Mouse (Mus musculus) urinary bladder, postnatal 25 days (tissue): ENCODE data around the gene Thg1l.

ENCODE experiments used
- DNase-seq: peaks from one replicate; pipeline ENCODE4 v3.0.0; 2022; ENCODE audit warnings: low spot score

Thg1l gene

GRCm38 (mm10) chr11:45927456-45927855 is 27.8 kb downstream of the Thg1l start:
- DNase-seq = no peak

- peak; percentile 60 for DNase-seq
Measured at GRCm38 (mm10) chr11:45926640-45927082, 28.6 kb downstream of the Thg1l start.

- DNase-seq = no peak
Measured at GRCm38 (mm10) chr11:45925436-45925835, 29.9 kb downstream of the Thg1l start.

- DNase-seq = no peak
Measured at GRCm38 (mm10) chr11:45921480-45921898, 33.8 kb downstream of the Thg1l start.

GRCm38 (mm10) chr11:45921026-45921425 is 34.3 kb downstream of the Thg1l start:
- no peak for DNase-seq

- no peak for DNase-seq
Measured at GRCm38 (mm10) chr11:45918836-45919235, 36.5 kb downstream of the Thg1l start.

DNA sequence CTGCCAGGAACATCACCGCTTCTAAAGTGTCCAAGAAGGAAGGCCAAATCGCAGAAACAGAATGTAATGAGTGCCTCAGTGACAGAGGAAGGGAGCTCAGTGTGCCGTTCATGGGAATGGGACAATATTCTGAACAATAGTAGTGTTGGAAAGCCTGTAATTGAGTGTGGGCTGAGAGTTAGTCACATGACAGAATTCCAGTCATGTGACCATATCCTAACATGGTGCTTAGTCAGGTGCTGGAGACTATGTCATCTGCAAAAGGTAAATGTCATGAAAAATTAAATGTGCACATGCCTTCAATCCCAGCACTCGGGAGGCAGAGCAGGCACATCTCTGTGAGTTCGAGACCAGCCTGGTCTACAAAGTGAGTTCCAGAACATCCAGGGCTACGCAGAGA is 37.3 kb downstream of the Thg1l start:
- DNase-seq = no peak

GRCm38 (mm10) chr11:45916196-45916595 is 39.1 kb downstream of the Thg1l start:
- no peak for DNase-seq

GRCm38 (mm10) chr11:45910701-45911100 is 44.6 kb downstream of the Thg1l start:
- no peak for DNase-seq

DNA sequence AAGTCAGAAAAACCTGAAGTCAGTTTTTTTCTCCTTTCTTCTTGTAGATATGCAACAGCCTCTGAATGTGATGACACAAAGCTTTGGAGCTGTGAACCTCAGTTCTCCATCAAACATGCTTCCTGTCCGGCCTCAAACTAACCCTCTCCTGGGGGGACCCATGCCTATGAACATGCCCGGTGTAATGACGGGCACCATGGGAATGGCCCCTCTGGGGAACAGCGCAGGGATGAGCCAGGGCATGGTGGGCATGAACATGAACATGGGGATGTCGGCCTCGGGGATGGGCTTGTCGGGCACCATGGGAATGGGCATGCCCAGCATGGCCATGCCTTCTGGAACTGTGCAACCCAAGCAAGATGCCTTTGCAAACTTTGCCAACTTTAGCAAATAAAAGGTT is 46.4 kb downstream of the Thg1l start:
- DNase-seq = no peak

GRCm38 (mm10) chr11:45908070-45908469 is 47.2 kb downstream of the Thg1l start:
- DNase-seq = no peak

DNA sequence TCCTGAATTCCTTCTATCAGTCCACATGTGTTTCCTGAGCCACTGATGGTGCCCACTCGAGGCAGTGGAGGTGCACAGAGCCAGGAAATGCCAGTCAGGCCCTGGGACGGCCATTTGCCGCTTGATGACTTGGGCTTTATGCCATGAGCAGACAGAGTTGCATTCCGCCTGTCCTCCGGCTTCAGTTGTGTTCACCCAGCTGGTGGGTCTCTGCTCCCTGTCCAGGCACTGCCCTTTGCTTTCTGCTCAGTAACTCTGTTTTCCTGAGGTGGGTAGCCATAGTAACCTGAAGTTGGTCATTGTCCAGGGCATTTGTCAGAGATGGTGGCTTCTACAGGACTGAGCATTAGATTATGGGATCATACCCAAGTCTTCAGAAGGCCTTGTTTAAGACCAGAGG is 48.0 kb downstream of the Thg1l start:
- no peak for DNase-seq

DNA sequence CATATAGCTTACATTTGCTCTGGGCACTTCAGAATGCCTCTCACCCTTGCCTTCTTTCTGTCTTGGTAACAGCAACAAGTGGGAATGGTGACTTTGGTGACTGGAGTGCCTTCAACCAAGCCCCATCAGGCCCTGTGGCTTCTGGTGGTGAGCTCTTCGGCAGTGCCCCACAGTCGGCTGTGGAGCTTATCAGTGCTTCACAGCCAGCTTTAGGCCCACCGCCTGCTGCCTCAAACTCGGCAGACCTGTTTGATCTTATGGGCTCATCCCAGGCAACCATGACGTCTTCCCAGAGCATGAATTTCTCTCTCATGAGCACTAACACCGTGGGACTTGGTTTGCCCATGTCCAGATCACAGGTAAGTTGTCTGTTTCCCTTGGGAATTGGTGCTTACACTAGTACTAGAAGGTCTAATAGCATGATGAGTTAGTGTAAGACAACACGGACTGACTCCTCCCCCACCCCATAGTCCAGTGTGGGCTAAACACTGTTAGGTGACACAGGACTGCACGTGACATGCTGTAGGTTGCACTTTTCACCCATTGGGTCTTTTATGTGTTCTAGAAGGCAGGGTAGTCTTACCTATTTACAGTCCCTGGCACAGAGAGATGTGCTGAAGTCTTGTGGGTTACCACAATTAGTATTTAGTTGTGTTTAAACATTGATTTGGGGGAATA is 49.0 kb downstream of the Thg1l start:
- DNase-seq = no peak

DNA sequence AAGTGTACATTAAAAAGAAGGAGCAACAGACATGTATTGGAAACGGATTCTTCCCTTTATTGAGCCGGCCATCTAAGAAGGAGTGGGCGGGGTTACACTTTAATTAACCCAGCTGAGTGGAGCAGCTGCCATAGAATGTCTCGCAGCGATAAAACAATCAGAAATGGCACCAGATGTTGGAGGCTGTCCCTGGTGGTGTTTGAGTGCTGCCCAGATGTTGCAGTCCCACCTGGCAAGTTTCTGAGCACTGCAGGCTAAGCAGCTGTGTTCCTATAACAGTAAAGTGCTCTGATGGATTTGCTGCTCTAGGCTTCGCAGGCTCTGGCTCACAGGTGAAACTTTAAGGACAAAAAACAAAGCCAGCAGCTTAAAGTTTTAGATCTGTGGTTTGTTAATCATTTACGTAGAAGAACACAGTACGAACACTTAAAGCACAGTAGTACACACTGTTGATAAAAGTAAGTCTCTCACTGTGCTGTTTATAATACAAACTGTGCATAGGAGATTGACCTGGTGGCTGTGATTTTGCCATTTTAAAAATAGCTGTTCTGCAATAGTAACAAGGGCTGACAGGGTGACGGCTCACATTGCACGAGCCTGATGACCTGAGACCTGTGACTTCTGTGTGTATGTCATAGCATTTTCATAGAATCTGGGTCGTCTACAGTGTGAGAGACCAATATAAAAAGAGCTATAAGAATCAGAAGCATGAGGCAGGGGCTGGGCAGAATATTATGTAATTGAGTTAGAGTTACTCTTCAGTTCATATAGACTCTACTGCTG is 54.9 kb downstream of the Thg1l start:
- no peak for DNase-seq

GRCm38 (mm10) chr11:45897392-45897791 is 57.9 kb downstream of the Thg1l start:
- DNase-seq = no peak
